Mouse (Mus musculus) urinary bladder, postnatal 14 days (tissue): ENCODE data around the gene Tm2d1.
"Not testable (repeated sequence)": the region's sequence is repeated elsewhere in the genome, so short reads cannot be mapped to it uniquely, and the experiment has no call there.

Source experiments
- DNase-seq: peaks from one replicate; pipeline ENCODE4 v3.0.0; 2021; ENCODE audit warnings: low spot score

Tm2d1 gene

DNA sequence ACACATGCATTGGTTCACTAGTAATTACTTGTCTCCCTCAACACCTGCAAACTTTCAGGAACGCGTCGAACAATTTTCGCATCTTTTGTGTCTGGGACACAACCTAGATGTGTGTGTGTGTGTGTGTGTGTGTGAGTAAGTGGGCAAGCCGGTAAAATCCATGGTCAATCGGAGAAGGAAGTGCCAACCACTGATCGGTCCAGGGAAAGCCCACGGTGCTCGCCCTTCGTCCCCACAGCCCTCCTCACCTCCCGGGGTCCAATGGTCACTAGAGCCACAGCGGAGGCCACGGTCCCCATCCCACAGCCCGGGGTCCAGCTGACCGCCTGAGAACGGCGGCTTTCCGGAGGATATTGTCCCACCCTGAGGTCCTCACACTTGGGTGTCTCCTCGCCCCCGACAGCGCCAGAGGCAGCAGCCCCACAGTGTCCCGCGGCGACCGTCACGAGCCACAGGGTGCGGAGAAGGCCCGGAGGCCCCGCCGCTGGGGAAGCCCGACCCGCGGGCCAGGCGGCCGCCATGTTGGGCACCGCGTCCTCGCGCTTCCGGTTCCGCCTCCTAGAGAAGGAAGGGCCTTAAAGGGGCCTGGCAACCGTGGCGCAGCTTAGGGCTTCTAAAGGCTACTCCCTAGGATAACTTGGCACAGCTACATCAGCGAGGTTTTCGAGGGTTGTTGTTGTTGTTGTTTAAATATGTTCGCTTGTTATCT, at the start of gene Tm2d1:
Gene Tm2d1 (minus strand): TSS at position 591 of the 709 bp plus-strand sequence.
- peak; percentile 82 for DNase-seq

DNA sequence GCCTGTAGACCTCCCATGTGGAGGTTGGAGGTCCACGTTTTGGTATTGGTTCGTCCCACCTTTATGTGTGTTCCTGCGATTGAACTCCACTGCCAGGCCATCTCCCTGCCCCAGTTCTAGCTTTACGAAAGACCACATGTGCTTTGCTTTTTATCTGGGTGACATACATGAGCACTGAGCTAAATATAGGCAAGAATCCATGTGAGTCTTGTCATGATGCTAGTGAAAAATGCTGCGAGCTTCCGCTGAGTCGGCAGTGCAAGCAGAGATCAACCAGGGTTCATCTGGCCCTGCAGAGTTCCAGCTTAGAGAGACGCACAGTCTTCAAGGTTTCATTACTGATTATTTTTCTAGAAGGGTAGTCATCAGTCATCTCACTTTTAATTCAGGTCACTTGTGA, 45.3 kb upstream of the Tm2d1 start:
- no peak for DNase-seq

DNA sequence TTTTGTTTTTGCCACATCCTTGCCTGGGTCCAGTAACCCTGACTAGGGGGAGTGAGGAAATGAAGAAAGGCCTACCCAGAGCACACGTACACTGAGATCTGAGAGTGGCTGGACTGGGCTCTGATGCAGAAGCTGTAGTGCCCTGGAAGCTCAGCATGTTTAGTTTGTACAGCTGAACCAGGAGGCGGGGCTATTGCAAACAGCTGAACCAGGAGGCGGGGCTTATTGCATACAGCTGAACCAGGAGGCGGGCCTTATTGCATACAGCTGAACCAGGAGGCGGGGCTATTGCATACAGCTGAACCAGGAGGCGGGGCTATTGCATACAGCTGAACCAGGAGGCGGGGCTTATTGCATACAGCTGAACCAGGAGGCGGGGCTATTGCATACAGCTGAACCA, 32.0 kb upstream of the Tm2d1 start:
- DNase-seq = not testable (repeated sequence)

DNA sequence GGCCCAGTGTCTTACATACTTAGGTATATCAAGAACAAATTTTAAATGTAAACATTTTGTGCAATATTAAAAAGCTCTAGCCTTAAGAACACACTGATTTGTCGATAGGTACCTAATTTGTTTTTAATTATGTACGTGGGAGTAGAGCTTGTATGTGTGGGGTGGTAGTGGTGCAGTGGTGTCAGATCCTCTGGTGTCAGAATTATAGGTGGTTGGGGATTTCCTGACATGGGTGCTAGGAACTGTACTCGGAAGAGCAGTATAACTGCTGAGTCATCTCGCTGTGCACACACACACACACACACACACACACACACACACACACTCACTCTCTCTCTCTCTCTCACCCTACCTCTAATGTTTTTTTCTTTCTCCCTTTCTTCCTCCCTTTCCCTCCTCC, 25.3 kb upstream of the Tm2d1 start:
- no peak for DNase-seq

DNA sequence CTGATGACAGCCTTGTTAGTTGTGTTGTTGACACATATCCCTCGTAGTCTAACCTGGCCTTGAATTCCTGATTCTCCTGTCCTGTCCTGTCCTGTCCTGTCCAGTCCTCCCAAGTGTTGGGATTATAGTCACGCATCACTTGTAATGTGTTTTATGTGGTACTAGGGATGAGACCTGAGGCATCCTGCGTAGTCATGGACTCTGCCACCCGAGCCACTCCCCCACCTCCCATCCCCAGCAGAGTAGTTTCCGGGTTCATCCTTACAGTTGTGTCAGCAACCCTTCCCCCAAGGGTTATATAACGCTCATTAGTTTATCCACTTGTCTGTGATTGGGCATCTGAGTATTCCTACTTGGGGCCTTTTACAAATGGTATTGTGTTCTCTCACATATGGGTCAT, 21.3 kb upstream of the Tm2d1 start:
- no peak for DNase-seq

DNA sequence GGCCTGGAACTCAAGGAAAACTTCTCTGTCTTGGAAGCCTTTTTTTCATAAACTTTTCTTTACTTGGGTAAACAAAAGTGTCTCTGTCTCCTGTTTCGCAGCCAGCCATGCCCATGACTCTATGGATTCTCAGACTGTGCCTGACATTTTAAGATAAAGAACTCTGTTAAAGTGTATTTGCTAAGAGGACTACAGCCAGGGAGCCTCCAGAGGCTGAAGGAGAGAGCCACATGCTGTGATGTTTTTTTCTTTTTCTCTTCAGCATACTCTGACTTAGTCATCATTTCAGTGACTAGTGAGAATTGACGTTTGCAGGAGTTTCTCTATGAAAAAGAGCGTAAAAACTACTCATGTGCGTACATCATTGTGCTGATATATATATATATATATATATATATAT, 20.4 kb upstream of the Tm2d1 start:
- DNase-seq = no peak

DNA sequence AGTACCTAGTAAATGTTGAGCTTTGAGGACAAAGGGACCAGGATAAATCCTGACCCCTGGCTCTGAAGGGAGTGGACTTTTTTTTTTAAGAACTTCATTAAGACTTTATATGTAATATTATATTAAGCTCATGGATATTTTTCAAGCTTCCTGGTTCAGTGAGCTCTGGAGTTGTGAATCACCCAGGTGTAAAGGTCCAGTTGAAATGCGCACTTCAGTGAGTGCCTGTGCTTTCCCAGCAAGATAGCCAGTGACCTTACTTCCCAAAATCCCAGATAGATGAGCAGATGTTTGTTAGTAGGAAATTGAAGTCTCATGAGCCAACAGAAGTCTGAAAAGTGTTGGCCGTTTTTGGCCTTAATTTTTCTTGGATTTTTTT, 18.5 kb upstream of the Tm2d1 start:
- no peak for DNase-seq

DNA sequence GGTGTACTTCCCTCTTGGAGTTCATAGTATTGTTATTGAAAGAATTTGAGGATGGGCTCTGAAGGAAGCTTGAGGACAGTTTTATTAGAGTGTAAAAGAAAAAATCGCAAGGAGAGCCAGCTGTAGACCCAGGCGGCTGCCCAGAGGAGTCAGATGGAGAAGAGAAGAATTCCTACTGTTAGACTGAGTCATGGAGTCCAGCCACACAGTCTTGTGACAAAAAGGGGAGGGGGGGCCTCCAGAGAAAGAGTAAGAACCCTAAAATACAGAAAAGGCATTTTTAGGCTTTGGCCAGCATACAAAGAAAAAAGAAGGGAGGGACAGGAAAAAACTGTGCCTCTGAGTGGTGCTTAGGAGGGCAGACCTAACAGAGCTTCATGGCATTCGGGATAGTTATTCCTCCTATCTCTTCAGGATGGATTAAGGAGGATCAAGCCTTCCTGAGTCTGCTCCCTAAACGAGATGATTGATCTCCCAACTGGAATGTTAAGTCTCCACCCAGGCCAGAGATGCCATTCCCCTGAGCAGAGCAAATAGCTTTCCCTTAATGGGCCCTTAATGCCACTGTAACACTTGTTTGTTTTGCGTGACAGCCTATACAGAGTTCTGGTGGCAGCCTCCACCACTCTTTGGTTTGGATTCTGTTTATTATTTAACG, 17.9 kb upstream of the Tm2d1 start:
- DNase-seq = peak; percentile 19

DNA sequence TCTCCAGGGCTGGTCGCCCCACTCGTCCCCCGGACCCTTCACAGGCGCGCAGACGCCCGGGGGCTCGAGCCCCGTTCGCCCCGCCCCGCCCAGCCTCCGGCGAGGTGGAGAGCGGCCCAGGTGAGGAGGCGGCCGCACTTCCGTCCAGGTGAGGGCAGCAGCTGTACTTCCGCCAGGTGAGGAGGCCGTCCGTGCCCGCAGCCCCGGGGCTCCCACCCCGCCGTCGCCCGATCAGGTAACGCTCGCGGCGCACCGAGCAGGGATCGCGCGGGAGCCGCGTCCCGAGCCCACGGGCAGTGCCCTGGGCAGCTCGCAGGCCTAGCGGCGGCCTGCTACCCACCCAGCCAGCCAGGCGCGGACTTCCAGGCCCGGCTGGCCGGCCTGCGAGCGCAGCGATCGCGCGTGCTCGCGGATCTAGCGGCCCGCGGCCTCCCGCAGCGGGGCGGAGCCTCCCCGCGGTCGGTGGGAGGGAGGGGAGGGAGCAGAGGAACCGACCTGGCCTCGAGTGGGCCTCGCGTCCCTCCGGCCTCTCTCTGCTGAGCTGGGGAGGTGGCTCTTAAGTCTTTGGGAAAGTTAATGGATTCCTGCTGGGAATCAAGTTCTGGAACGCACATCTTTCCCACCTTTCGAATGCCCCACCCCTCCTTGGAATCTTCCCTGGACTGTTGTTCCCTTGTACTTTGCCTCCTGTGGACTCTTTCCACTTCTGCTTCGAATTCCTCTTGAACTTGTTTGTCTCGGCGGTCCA, 12.8 kb upstream of the Tm2d1 start, which contains the start of gene Patj:
Gene Patj (plus strand): TSS at position 96 of the 748 bp plus-strand sequence.
- DNase-seq = peak; percentile 77

DNA sequence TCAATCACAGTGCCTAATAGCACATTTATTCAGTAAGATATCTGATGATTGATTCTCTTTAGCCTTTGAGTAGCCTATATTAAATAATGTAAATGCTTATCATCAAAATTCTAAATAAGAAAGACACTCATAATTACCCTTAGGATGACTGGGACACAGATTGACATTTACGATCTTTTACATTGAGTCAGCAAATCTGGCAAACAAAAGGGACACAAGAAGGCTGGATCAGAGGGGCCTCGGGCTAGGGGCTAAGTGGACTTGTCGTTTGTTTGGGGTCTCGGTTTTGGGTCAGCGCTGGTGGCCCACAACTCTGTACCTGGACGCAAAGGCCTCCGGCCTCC, 12.2 kb upstream of the Tm2d1 start:
- DNase-seq = no peak

DNA sequence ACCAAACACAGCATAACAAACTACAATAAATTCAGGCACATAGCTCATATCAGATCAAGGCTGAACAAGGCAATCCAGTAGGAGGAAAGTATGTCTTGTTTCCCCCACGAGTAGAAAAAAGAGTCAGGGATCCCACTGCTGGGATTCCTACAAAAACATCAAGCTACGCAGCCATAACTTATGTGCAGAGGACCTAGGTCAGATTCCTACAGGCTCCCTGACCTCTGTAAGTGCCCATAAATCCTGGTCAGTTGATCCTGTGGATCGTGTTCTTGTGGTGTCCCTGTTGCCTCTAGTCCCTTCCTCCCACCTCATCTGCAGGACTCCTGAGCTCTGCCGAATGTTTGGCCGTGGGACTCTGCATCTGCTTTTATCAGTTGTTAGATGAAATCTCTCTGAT, 1.9 kb upstream of the Tm2d1 start:
- DNase-seq = no peak

DNA sequence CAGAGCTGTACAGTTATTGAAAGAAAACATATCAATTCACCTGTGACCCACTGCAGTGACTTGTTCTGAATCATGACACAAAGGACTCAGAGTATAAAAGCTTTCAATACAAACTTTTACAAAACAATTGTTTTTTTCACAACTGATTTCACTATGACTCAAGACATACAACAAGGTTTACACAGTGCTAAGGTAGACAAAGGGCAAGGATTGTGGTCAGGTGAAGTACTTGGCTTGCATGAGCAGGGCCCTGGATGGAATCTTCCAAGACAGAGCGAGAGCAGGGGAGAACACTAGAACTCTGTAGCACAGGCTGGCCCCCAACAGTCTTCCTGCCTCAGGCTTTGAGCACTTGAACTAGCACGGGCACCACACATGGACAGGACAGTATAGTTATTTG, 6.2 kb downstream of the Tm2d1 start:
- no peak for DNase-seq

DNA sequence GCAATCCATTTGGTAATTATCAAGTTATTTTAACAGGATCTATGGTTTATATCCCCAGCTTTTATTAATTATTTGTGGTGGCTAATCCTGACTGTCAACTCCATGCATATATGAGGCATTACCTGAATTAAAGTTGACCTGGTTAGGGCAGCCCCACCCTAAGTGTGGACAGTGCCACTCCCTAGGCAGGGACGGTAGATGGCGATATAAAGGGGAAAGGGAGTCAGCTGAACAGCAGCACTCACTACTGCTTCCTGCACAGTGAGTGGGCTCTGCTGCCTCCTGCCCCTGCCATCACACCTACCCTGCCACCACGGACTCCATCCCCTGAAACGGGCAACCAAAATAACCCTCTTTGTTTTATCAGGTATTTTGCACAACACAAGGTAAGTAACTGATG, 7.7 kb downstream of the Tm2d1 start:
- no peak for DNase-seq

DNA sequence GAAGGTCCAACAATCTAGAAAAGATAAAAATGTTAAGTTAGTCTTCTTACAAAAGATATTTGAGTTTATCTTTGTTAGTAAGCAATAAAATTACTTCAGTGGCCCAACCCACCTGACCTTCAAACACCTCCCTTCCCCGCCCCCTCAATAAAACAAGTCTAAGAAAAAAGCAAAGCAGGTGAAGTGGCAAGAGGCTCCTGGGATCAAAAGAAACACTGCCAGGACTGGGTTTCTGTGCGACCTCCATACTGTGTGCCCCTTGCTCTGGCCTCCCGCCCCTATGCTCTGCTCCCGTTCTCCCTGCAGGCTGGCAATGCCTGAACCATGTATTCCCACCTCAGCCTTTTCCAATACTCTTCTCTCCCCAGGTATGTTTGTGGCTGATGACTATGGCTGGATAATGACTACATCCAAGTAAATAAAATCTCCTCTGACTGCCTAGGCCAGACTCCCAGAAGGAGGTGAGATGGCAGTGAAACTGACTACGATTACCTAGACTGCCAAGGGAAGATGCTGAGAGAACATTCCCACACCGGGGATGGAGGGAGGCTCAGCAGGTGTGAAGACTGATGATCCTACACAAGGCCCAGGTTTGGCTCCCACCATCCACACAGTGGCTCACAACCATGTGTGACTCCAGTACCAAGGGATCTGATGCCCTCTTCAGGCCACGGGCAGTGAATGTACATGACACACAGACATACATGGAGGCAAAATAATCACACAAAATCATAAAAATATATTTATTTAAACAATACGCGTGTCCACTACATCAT, 24.9 kb downstream of the Tm2d1 start:
- no peak for DNase-seq

DNA sequence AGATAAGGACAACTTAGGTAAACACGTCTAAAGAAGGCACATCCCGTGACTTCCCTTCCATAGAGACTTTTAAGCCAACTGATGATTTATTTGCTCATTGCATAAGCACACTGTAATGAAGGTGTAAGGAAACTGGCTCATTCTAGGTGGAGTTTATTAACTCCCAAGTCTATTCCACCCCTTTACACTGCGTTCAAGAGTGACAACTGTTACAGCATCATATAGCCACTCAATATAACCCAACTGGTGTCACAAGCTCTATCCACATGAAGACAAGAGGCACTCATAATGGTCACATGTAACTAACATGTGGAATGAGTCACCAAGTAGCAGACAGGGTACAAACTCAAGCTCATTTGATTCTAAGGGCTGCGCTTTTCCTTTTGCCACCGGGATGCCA, 34.5 kb downstream of the Tm2d1 start:
- DNase-seq = no peak

DNA sequence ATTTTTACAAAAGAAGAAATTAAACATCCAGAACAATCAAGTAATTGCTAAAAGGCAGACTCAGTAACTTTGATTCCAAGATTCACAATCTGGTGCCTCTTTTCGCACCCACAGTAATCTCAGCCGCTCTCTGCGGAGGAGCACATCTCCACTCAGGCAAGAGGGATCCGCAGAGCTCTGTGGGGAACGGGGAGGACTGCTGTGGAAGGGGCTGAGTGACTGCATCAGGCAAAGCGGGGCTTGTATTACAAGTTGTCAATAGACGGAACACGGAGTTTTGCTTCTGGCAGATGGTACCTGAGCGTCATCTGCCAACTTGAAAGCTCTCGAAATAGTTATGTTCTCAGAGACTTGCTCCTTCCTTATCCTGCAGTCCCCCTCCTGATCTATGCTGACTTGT, 37.3 kb downstream of the Tm2d1 start:
- DNase-seq = no peak

DNA sequence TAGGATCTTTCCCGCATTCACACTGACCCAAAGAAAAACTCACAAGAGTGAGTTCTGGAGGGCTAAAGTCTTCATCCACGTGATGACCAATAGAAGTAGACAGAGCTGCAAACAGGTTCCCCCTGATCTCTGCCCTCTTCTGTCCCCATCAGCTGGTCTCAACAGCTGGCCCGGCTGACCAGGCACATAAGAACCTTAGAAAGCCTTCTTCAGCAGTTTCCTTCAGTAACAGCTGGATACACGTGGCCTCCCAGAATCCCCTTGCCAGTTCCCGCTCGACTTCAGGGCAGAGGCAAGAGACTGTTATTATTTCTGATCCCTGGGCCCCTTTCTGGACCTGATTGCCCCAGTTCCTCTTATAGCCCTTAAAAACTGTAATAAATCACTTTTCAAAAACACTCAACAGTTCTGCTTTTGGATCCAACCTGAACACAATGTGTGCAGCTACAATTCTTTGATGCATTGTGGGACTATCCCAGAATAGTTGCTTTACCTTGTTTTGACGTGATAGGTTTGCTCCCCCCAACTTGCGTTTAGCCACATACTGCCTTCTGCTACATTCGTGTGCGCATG, 43.0 kb downstream of the Tm2d1 start:
- no peak for DNase-seq

DNA sequence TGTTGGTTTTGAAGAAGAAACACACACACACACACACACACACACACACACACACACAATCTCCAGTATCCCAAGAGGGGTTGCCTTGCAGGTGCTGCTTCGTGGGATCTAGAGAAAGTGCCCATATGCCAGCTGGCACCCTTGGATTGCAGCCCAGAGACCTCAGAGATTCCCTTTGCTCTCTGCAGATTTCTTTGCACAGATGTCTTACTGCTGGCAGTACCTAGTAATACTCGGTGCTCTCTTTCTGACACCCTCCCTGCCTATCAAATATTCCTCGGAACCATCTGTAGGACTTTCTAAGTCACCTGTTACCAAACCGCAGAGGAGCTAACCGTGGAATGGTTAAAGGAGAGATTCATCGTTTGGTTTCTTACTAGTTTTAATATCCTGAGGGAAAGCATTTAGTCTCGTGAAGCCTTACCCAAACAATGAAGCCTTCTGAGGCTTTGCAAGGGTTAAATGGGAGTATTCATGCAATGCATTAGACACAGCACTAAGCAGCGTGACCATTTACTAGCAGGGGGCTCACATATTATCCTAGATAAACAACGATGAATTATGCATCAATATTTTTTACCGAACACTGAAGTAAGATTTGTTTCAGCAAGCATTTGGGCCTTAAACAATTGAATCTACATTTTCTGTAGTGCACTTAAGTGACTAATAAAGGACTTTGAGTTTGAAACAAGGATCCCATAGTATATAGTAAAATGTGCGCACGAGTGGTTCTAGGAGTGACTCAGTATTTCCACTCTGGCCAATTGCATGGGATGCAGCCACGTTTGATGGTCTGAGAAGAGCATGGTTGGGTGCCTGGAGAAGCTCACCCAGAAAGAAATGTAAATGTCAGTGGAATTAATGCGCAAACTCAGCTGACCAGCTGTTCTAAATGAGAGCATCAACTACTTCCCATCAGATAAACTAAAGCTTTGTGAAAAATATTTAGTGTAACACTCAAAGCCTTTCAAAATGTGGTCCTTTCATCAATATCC, 44.2 kb downstream of the Tm2d1 start:
- DNase-seq = no peak

DNA sequence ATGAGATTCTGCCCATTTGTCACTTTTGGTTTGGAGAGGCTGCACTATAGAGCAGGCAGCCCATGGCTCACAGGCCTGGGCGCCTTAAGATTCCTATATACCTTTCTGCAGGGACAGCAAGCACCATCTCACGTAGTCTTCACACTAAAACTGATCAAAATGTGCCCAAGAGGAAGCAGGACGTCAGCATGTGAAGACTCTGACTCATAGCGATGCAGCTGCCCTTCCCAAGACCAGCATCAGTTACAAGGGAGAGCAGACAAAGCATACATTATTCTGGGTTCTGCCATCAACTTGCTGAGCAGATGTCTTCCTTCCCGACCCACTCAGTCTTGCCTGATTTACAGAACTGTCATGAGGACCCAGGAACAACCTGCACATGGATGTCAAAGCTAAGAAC, 45.9 kb downstream of the Tm2d1 start:
- no peak for DNase-seq

DNA sequence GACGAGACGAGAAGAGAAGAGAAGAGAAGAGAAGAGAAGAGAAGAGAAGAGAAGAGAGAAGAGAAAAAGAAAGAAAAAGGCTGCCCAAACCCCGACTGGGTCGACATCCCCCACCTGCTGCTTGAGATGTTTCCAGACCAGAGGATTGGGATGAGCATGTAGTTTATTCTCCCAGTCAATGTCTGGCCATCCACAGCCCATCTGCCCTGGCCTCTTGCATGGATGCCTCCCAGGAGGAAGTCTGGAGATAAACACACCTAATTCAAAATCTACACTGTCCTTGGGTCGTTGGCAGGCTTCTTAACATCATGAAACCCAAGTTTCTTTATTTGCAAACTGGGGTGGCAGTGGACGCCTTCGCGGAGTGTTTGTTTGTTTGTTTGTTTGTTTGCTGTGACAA, 47.4 kb downstream of the Tm2d1 start:
- DNase-seq = no peak

DNA sequence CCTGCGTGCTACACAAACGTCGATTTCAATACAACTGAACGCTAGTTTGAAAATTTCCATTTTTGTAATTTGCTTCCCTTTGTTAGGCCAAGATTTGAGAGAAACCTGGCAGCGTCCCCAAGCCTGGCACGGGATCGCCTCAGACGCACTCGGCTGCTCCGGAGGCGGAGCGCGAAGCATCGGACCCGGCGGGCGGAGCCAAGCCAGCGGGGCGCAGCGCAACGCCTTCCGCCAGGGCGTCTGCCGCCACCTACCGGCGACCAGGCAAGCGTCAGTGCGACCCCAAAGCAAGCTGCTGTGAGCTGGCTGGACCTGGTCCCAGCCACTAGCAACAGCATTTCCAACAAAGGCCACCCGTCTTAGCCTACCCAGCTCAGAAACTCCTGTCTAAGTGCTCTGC, 60.9 kb downstream of the Tm2d1 start:
- DNase-seq = peak; percentile 95
